Mouse (Mus musculus): ENCODE data around the gene Edrf1.

- TF ChIP-seq POLR2A (IDR thresholded peaks at IDR 0.05; ENCODE audit: insufficient read depth, low read depth, low read length) = no peak
- TF ChIP-seq CTCF (IDR thresholded peaks at IDR 0.05) = no peak
Measured at GRCm38 (mm10) chr7:133591750-133592149, 45.6 kb upstream of the Edrf1 start.
